Mouse (Mus musculus) CH12.LX (cell line): ENCODE data around the gene Rpl36a. TPM values are rescaled to one million over a fixed set of nuclear protein-coding genes. Genes with fewer than 3 reads are reported as not detected.
A peak's percentile ranks its signal among the peaks of the same experiment; 100 is the strongest.

ENCODE experiments used
- DNase-seq: peaks from one replicate; pipeline ENCODE4 v3.0.0-alpha.2; 2013; ENCODE audit errors: extremely low read depth
- H3K27ac ChIP-seq: 2 replicates; pipeline ENCODE4 v1.5.1; 2012; ENCODE audit warnings: low read depth, mild to moderate bottlenecking, control low read depth, moderate library complexity; ENCODE audit not compliant: insufficient read depth
- H3K27me3 ChIP-seq: replicated peaks from 2 replicates; pipeline ENCODE3; 2012; ENCODE audit warnings: inconsistent platforms
- H3K36me3 ChIP-seq, 2 experiments: replicated peaks in 1 of 2; 2 replicates each; pipeline versions ENCODE3 to v1.6.1; 2012; ENCODE audit warnings: inconsistent platforms in 1 of 2, low read length in 1 of 2, mild to moderate bottlenecking in 1 of 2, mixed read lengths in 1 of 2, moderate library complexity in 1 of 2; ENCODE audit not compliant: control insufficient read depth in 1 of 2, insufficient read depth in 1 of 2
- H3K4me1 ChIP-seq, 2 experiments: 2 replicates each; pipeline ENCODE4 v1.6.1; 2012; ENCODE audit warnings: inconsistent platforms in 1 of 2, moderate library complexity in 1 of 2; ENCODE audit not compliant: insufficient read depth in 2 of 2, control insufficient read depth in 1 of 2
- H3K4me2 ChIP-seq: 2 replicates; pipeline ENCODE4 v1.6.1; 2012; ENCODE audit warnings: low read depth, mild to moderate bottlenecking, control low read depth; ENCODE audit not compliant: poor library complexity, insufficient read depth, severe bottlenecking
- H3K4me3 ChIP-seq, 3 experiments: fragments of 150-350 bp in 1 of 3; sonication (generic) in 1 of 3; replicated peaks in 1 of 3; 2 replicates each; pipeline versions ENCODE3 to v1.5.1; 2011 to 2012; ENCODE audit warnings: low read depth in 2 of 3, low read length in 2 of 3, mild to moderate bottlenecking in 2 of 3, moderate library complexity in 2 of 3, control low read depth in 1 of 3, improper control_type of control experiment in 1 of 3, inconsistent platforms in 1 of 3, mixed read lengths in 1 of 3; ENCODE audit not compliant: poor library complexity in 1 of 3
- H3K79me2 ChIP-seq: replicated peaks from 2 replicates; pipeline ENCODE4 v1.6.1; 2012; ENCODE audit warnings: mild to moderate bottlenecking, moderate library complexity; ENCODE audit not compliant: control insufficient read depth, poor library complexity, insufficient read depth, severe bottlenecking; ENCODE audit errors: extremely low read depth
- H3K9ac ChIP-seq: 2 replicates; pipeline ENCODE4 v1.6.1; 2012; ENCODE audit warnings: low read depth, mild to moderate bottlenecking, control low read depth, moderate library complexity; ENCODE audit not compliant: insufficient read depth
- H3K9me3 ChIP-seq: replicated peaks from 2 replicates; pipeline ENCODE3; 2012; ENCODE audit warnings: low read length, inconsistent platforms, mixed read lengths
- CHD1 ChIP-seq: IDR thresholded peaks from 2 replicates; pipeline ENCODE4 v1.6.1; 2012; ENCODE audit warnings: low read depth, low read length, improper control_type of control experiment, inconsistent platforms
- CHD2 ChIP-seq: IDR thresholded peaks from 2 replicates; pipeline ENCODE4 v1.6.1; 2011; ENCODE audit warnings: low read length, improper control_type of control experiment
- CTCF ChIP-seq, 2 experiments: IDR thresholded peaks in 1 of 2; conservative IDR thresholded peaks in 1 of 2; 2 replicates each; pipeline ENCODE4 v1.5.1; 2011 to 2012; ENCODE audit warnings: low read depth in 2 of 2, low read length in 2 of 2, improper control_type of control experiment in 1 of 2, inconsistent platforms in 1 of 2, mild to moderate bottlenecking in 1 of 2, moderate library complexity in 1 of 2
- E2F4 ChIP-seq: IDR thresholded peaks from 2 replicates; pipeline ENCODE4 v1.6.1; 2011; ENCODE audit warnings: low read depth, low read length, improper control_type of control experiment; ENCODE audit not compliant: insufficient replicate concordance
- ELF1 ChIP-seq: IDR thresholded peaks from 2 replicates; pipeline ENCODE4 v1.6.1; 2014; ENCODE audit warnings: low read depth, mild to moderate bottlenecking, inconsistent platforms, low read length, improper control_type of control experiment
- EP300 ChIP-seq: IDR thresholded peaks from 2 replicates; pipeline ENCODE4 v1.6.1; 2011; ENCODE audit warnings: low read length, improper control_type of control experiment
- HCFC1 ChIP-seq: IDR thresholded peaks from 2 replicates; pipeline ENCODE4 v1.6.1; 2012; ENCODE audit warnings: low read depth, mild to moderate bottlenecking, inconsistent platforms, low read length, improper control_type of control experiment
- JUN ChIP-seq: IDR thresholded peaks from 2 replicates; pipeline ENCODE4 v1.6.1; 2011; ENCODE audit warnings: low read depth, mild to moderate bottlenecking, low read length, improper control_type of control experiment, moderate library complexity; ENCODE audit not compliant: insufficient read depth
- JUND ChIP-seq: conservative IDR thresholded peaks from 2 replicates; pipeline ENCODE4 v1.6.1; 2011; ENCODE audit warnings: low read depth, low read length, improper control_type of control experiment
- MAFK ChIP-seq: IDR thresholded peaks from 2 replicates; pipeline ENCODE4 v1.6.1; 2011; ENCODE audit warnings: low read length, improper control_type of control experiment; ENCODE audit not compliant: insufficient replicate concordance
- MAX ChIP-seq: IDR thresholded peaks from 2 replicates; pipeline ENCODE4 v1.6.1; 2011; ENCODE audit warnings: low read length, improper control_type of control experiment
- MAZ ChIP-seq: IDR thresholded peaks from 2 replicates; pipeline ENCODE4 v1.6.1; 2012; ENCODE audit warnings: low read depth, mild to moderate bottlenecking, inconsistent platforms, low read length, improper control_type of control experiment, moderate library complexity
- NELFE ChIP-seq: IDR thresholded peaks from 2 replicates; pipeline ENCODE4 v1.6.1; 2011; ENCODE audit warnings: low read depth, low read length, improper control_type of control experiment
- NRF1 ChIP-seq: IDR thresholded peaks from 2 replicates; pipeline ENCODE4 v1.6.1; 2014; ENCODE audit warnings: low read depth, mild to moderate bottlenecking, inconsistent platforms, low read length, improper control_type of control experiment, moderate library complexity
- PAX5 ChIP-seq: IDR thresholded peaks from 2 replicates; pipeline ENCODE4 v1.6.1; 2012; ENCODE audit warnings: low read length, inconsistent platforms, mixed read lengths
- POLR2A ChIP-seq: IDR thresholded peaks from 2 replicates; pipeline ENCODE4 v1.6.1; 2011; ENCODE audit warnings: low read depth, mild to moderate bottlenecking, improper control_type of control experiment, low read length
- RAD21 ChIP-seq: IDR thresholded peaks from 2 replicates; pipeline ENCODE4 v1.6.1; 2011; ENCODE audit warnings: low read depth, mild to moderate bottlenecking, low read length, improper control_type of control experiment, moderate library complexity
- RCOR1 ChIP-seq: conservative IDR thresholded peaks from 2 replicates; pipeline ENCODE4 v1.6.1; 2012; ENCODE audit warnings: low read depth, mild to moderate bottlenecking, inconsistent platforms, low read length, improper control_type of control experiment
- SIN3A ChIP-seq: IDR thresholded peaks from 2 replicates; pipeline ENCODE4 v1.6.1; 2012; ENCODE audit warnings: low read length, improper control_type of control experiment, inconsistent platforms
- SMC3 ChIP-seq: IDR thresholded peaks from 2 replicates; pipeline ENCODE4 v1.6.1; 2011; ENCODE audit warnings: low read depth, low read length, improper control_type of control experiment
- TBP ChIP-seq: conservative IDR thresholded peaks from 2 replicates; pipeline ENCODE4 v1.6.1; 2011; ENCODE audit warnings: low read depth, low read length, improper control_type of control experiment
- TCF12 ChIP-seq: IDR thresholded peaks from 2 replicates; pipeline ENCODE4 v1.6.1; 2014; ENCODE audit warnings: low read depth, mild to moderate bottlenecking, inconsistent platforms, low read length, improper control_type of control experiment
- USF1 ChIP-seq: IDR thresholded peaks from 2 replicates; pipeline ENCODE4 v1.6.1; 2014; ENCODE audit warnings: low read depth, mild to moderate bottlenecking, inconsistent platforms, low read length, improper control_type of control experiment
- USF2 ChIP-seq: conservative IDR thresholded peaks from 2 replicates; pipeline ENCODE4 v1.6.1; 2011; ENCODE audit warnings: low read depth, low read length, improper control_type of control experiment
- ZC3H11A ChIP-seq: IDR thresholded peaks from 2 replicates; pipeline ENCODE4 v1.6.1; 2012; ENCODE audit warnings: low read depth, mild to moderate bottlenecking, inconsistent platforms, low read length, improper control_type of control experiment
- ZMIZ1 ChIP-seq: IDR thresholded peaks from 2 replicates; pipeline ENCODE4 v1.6.1; 2012; ENCODE audit warnings: low read depth, mild to moderate bottlenecking, inconsistent platforms, low read length, improper control_type of control experiment
- ZNF384 ChIP-seq: IDR thresholded peaks from 2 replicates; pipeline ENCODE4 v1.6.1; 2012; ENCODE audit warnings: low read depth, low read length, improper control_type of control experiment, inconsistent platforms
- dilution Hi-C: fragments of 300-500 bp; cut with MboI; formaldehyde crosslinking; loops from 2 replicates; pipeline ENCODE4 v1.14.3; 2020; ENCODE audit warnings: low sequenced_read_pairs; ENCODE audit not compliant: extremely low pct_unique_long_range_greater_than_20kb, extremely low pct_ligation_motif_present
- in situ Hi-C: fragments of 300-500 bp; cut with MboI; formaldehyde crosslinking; loops from 3 replicates; pipeline ENCODE4 v1.14.3; 2019; ENCODE audit warnings: low sequenced_read_pairs, low pct_ligation_motif_present, low pct_unique_long_range_greater_than_20kb, mixed read lengths
- polyA plus RNA-seq: library from polyadenylated mRNA; unstranded; fragments of >175 nt; gene quantifications from 2 replicates; pipeline ENCODE4 v1.2.1, GENCODE M21; 2012; ENCODE audit warnings: low read depth; ENCODE audit not compliant: insufficient read length
- total RNA-seq, 2 experiments: library from RNA; depleted of rRNA; stranded (reverse); fragments of 300-350 nt in 1 of 2; fragments of >200 nt in 1 of 2; gene quantifications; 2 replicates each; pipeline ENCODE4 v1.2.3; 2012 to 2014

Gene Rpl36a
- total and polyA plus RNA-seq, 3 experiments = 869 to 2,800 (median 2,352) TPM

GRCm38 (mm10) chrX:134541955-134542308 is 43.5 kb upstream of the Rpl36a start:
- no peaks in the 10 kb centered on the region for H3K9me3 ChIP-seq
- in situ Hi-C loops = no loop called here
- no peak overlapping the region for H3K27ac ChIP-seq
- peaks cover 3 to 4% of the 10 kb centered on the region in 2 experiments; a peak in 2 of 4 replicates for H3K4me1 ChIP-seq
- H3K4me2 ChIP-seq = peak overlapping the region; percentile 61
- peak overlapping the region; percentile 35 to 54 (median 41) for H3K4me3 ChIP-seq
- peaks cover 27% of the 10 kb centered on the region for H3K79me2 ChIP-seq
- peak overlapping the region; percentile 91; the same call in 1 of the 2 replicates for H3K9ac ChIP-seq
- peaks cover 11 to 36% of the 10 kb centered on the region in 2 experiments for H3K36me3 ChIP-seq
- dilution Hi-C loops = no loop called here
- no peaks in the 10 kb centered on the region for H3K27me3 ChIP-seq
- no peak for DNase-seq
- TF ChIP-seq E2F4 = 0 out of 2 replicates have a peak, but pooled peaks have one; percentile 0
- no peak for TF ChIP-seq POLR2A
- TF ChIP-seq RAD21 = no peak
- TF ChIP-seq CHD1 = no peak
- TF ChIP-seq USF2 = no peak
- TF ChIP-seq ZMIZ1 = no peak; the same call in 1 of the 2 replicates
- TF ChIP-seq, all 38 proteins: peak for 1

GRCm38 (mm10) chrX:134547330-134547729 is 38.1 kb upstream of the Rpl36a start:
- Histone ChIP-seq H3K27me3 (no peaks in the 10 kb centered on the region), H3K9me3 (no peaks in the 10 kb centered on the region), H3K79me2 (no peaks in the 10 kb centered on the region), H3K9ac (no peak overlapping the region), H3K36me3 (peaks cover 38 to 69% of the 10 kb centered on the region in 2 experiments), H3K4me3 (no peak overlapping the region), H3K27ac (no peak overlapping the region), H3K4me1 (peaks cover 1 to 3% of the 10 kb centered on the region in 2 experiments; a peak in 2 of 4 replicates), H3K4me2 (no peak overlapping the region)
- no peak for DNase-seq
- dilution Hi-C loops (no loop called here), in situ Hi-C loops (no loop called here)
- TF ChIP-seq USF1 (no peak), POLR2A (no peak), ZC3H11A (no peak), EP300 (no peak), NRF1 (no peak), JUN (no peak), SIN3A (no peak), RAD21 (no peak), HCFC1 (no peak), TCF12 (no peak), MAFK (no peak)

GRCm38 (mm10) chrX:134550903-134551302 is 34.6 kb upstream of the Rpl36a start:
- no peaks in the 10 kb centered on the region for H3K79me2 ChIP-seq
- H3K27me3 ChIP-seq = no peaks in the 10 kb centered on the region
- no peak overlapping the region for H3K4me3 ChIP-seq
- H3K4me2 ChIP-seq = no peak overlapping the region
- H3K9ac ChIP-seq = no peak overlapping the region
- no peak overlapping the region for H3K27ac ChIP-seq
- dilution Hi-C loops (no loop called here), in situ Hi-C loops (no loop called here)
- no peaks in the 10 kb centered on the region for H3K4me1 ChIP-seq
- peak; percentile 53 for DNase-seq
- H3K9me3 ChIP-seq = no peaks in the 10 kb centered on the region
- peaks cover 43 to 70% of the 10 kb centered on the region in 2 experiments for H3K36me3 ChIP-seq
- TF ChIP-seq RCOR1 (no peak), ZNF384 (no peak), USF1 (no peak), MAFK (no peak), EP300 (no peak), PAX5 (no peak), E2F4 (no peak), NRF1 (no peak), CHD2 (no peak), ELF1 (no peak), MAX (no peak), RAD21 (peak; percentile 52), TBP (no peak), NELFE (no peak), POLR2A (no peak), JUND (no peak), SMC3 (peak; percentile 37; the same call in 1 of the 2 replicates), CTCF (conservative IDR thresholded peaks at IDR 0.05 in 1 of 2, IDR thresholded peaks at IDR 0.05 in 1 of 2; ENCODE audit: low read depth in 2 of 2, low read length in 2 of 2) (peak; percentile 49 to 60), MAZ (no peak)
